Mouse (Mus musculus): Measurements from ENCODE around the gene Abl1.

DNA sequence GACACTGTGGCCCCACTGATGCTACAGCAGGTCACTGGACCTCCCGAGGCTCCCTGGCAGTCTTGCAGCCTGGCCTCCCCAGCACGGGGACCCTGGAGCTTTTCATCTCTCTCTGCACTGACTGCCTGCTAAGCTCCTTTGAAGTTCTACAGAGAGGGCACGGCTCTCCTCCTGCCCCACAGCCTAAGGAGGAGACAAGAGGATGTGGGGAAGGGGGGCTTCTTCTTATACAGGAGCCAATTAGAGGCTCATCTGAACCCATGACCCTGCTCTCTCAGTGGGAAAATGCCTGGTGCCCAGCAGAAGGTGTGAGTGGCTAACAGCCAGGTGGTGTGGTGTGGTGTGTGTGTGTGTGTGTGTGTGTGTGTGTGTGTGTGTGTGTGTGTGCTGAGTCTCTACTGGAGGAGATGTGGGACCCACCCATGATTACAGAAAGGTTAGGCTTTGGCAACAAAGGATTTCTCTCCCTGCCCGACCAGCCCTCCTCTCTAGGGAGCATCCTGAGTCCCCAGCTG lies 140.2 kb downstream of the Abl1 start:
- TF ChIP-seq CTCF (IDR thresholded peaks at IDR 0.05; ENCODE audit: extremely low read depth, insufficient read depth, low read length): no peak
- no peak for TF ChIP-seq POLR2A (IDR thresholded peaks at IDR 0.05; ENCODE audit: extremely low read depth, insufficient read depth, low read length)
